Mouse (Mus musculus): ENCODE results near the gene Kazn. TPM values are rescaled to one million over a fixed set of nuclear protein-coding genes. Genes with fewer than 3 reads are reported as not detected.

Kazn gene
- total RNA-seq, 2 experiments from 2014 or later: 7.5 to 7.7 TPM

DNA sequence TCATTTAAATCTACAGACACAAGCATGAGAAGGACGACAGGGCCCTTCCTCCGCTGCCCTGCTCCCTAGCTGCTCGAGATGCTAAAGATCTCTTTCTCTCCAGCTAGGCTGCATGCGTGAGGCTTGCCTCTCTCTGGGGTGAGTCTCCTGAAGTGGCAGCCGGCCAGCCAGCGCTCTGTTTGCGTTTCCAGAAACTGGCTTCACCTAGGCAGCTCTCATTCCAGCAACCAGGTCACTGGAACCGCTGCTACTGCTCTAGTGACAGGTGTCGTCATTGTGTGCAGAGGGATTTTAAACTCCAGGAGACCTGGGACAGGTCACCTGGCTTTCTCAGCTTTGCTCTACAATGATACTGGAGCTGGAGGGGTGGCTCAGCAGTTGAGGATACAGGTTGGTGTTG lies 76.5 kb downstream of the Kazn start:
- no peak for DNase-seq

DNA sequence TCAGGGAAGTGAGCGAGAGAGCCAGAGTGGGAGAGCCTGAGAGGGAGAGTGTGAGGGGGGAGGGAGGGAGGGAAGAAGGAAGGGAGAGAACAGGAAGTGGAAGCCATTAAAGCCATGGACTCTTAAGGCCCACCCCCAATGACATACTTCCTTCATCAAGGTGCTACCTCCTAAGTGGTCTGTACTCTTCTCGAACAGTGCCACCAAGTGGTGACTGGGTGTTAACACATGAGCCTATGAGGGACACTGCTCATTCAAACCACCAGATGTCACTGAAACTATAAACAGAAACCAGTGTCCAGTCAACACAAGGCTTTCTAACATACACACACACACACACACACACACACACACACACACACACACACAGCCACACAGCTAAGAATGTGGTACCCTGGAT lies 77.1 kb downstream of the Kazn start:
- DNase-seq: no peak

DNA sequence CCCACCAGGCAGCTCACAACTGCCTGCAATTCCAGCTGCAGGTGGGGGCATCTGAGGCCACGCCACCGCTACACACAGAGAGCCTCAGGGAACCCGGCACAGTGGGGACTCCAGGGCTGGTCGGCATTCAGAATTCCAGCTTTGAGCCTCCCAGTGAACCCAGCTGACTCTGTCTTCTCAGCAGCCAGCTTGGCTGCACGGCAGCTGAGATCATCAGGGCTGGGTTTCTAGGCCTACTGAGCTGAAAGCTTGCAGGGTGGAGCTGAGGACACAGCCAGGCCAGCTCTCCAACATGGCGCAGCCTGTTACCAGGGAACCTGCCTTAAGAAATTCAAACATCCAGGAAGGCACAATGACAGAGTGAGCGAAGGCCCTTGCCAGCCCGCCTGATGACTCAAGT lies 79.2 kb downstream of the Kazn start:
- peak; percentile 62 for DNase-seq

DNA sequence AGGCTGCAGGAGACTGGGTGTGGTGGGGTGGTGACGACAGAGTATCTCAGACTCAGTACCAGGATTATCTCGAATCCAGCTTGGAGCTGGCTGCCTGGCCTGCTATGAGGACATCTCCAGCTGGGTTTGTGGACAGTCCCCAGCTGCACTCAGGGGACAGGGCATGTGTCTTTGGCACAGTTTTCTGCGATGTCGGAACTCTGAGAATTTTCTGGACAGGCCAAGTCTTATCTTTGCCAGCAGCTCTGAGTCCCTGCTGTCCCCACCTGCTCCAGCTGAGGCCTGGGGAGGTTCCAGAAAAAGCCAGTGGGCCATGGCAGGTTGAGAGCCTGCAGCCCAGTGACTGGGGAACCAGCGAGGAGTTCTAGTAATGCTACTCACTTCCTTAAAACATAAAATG lies 82.7 kb downstream of the Kazn start:
- DNase-seq: peak; percentile 69

DNA sequence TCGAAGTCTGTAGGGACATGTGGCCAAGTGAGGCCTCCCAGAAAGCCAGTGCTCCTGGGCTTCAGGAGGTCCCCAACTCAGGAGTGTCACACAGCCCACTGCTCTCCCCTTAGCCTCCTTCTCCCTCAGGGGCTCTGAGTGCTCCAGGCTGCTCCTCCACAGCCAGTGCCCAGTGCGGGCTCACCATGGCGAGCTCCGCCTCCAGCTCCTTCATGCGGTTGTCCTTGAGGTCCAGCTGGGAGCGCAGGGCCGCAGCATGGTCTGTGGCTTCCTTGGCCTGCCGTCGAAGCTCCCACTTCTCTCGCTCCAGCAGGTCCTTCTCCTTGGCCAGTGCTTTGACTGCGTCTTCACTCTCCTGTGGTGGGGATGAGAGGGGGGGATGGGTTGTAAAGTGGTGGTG lies 85.0 kb downstream of the Kazn start:
- no peak for DNase-seq

DNA sequence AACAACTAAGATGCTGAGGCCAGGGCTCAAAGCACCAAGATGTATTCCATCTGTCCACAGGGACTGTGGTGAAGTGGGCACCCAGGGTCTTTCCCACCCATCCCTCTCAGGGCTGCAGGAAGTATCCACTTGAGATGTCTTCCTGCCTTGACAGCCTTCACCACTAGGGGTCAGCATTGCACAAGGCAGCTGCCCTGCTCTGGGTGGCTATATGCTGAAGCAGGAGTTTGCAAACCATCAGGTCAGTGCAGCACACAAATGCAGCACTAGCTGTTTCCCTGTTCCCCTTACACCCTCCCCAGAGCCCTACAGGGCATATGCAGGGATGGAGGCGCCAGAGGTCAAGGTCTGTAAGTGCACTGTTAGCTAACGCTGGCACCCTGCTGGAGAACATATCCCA lies 85.7 kb downstream of the Kazn start:
- DNase-seq: peak; percentile 94

DNA sequence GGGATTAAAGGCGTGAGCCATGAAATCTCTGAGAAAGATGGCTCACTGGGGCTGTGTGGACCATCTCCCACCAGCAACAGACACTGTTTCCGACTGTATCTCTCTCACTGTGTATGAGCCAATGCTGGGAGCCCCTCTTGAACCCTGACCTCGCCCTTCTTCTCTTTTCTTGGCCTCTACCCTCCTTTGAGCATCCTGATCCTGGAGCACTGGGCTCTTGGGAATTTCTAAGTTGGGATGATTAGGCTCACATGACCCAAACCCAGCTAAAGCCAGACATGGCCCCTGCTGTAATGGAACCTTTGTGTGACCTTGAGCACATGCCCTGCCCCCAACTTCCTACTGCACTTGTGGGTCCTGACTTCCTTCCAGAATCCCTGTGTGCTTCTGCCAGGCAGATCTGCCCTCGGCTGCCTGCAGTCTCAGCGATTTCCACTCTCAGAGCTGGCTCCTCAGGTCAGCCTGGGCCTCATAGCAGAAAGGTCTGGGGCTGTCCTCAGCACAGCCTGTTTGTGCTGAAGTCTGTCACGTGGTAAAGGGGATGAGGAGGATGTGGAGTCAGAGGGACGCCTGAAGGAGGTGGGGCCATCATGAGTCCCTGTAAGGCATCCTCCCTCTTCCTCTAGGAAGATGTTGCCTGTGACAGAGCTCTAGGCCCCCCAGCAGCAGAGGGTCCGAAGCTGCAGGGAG lies 86.3 kb downstream of the Kazn start:
- DNase-seq: no peak

DNA sequence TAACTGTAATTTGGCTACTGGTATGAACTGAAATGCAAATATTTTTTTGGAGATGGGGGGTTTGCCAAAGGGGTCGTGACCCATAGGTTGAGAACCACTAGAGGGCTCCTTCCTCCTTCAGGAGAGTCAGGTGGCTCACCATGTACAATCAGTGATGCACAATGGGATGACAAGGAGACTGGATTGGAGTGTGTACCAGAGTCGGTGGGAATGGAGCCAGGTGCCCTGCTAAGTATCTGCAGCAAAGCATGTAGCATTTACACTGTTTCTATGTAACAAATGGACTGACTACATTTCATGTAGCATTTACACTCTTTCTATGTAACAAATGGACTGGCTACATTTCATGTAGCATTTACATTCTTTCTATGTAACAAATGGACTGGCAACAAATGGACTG lies 89.1 kb downstream of the Kazn start:
- no peak for DNase-seq

DNA sequence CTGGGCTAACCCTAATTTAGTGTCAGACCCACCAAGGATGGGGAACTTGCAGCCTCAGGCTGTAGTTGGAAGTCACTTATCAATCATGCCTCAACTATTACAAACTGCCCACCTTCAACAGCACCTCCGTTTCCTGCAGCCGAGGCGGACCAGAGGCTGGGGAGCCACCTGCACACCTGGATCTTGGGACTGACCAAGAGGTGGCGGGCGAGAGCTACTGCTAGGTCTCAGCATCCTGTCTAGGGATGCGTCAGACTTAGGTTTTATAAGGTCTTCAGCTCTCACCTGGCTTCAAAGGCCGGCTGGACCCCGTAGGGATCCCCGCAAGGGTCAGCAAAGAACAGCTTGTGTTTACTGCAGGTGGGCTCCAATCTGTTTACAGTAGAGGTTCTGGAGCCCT lies 90.0 kb downstream of the Kazn start:
- DNase-seq: no peak

DNA sequence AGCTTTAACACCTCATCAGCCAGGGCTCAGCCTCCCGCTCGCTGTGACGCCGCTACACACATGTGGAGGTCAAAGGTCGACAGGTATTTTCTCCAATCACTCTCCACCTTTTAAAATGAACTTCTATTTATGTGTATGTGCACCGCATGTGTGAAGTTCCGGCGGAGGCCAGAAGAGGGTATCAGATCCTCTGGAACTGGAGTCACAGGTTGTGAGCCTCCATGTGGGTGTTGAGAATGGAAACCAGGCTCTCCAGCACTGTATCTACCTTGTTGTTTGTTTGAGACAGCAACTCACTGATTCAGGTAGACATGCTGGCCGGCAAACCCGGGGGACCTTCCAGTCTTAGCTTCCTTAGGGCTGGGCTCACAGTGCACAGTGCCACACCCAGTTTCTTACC lies 91.5 kb downstream of the Kazn start:
- no peak for DNase-seq

DNA sequence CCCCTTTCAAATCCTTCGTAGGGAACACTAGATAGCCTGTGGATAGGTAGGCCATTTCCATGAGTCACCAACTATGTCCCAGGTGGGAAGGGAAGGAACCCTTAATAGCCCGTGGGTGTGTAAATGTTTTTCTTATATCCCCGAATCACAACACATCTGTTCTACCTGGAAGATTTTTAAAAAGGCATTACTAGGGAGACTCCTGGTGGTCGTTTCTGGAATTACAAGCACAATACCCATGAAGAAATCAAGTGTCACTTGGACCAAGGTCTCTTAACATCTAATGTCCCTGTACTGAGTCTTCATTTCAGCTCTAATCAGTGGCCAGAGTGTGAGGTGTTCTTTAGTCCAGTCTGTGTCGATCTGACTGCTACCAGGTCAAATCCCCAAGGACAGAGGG lies 95.1 kb downstream of the Kazn start:
- peak; percentile 62 for DNase-seq

DNA sequence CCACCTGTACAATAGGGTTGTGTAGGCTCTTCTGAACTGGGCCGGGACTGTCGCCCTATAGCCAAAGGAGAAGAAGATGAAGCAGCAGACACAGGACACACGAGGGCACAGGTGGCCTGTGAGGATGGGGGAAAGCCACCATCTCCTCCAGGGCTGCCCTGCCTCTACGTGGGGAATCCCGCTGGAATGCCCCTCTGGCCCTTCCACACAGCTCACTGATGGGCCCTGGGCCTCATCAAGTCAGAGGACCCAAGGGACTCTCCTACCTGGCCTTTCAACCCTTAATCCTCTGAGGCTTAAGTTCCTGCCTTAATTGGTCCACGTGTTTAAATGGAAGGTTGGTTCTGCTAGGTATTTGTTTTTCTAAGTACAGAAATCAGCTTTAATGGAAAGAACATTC lies 95.9 kb downstream of the Kazn start:
- DNase-seq: no peak

DNA sequence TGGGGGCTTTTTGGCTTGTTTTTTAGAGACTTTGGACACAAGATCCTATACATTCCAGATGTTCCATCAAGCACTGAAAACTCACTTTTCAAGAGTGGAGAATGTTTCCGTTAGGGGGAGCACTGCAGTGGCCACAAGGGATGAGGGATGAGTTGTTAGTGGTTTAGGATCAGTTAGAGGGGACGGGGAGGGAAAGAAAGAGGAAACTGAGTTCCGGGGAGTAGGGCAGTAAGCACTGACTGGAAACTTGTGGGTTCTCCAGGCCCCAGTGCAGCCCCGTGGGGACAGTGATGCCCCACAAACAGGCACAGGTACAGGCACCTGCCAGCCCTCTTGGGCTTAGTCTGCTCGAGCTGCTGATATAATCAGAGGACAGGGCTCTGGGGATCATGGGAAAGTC lies 99.5 kb downstream of the Kazn start:
- DNase-seq: no peak

DNA sequence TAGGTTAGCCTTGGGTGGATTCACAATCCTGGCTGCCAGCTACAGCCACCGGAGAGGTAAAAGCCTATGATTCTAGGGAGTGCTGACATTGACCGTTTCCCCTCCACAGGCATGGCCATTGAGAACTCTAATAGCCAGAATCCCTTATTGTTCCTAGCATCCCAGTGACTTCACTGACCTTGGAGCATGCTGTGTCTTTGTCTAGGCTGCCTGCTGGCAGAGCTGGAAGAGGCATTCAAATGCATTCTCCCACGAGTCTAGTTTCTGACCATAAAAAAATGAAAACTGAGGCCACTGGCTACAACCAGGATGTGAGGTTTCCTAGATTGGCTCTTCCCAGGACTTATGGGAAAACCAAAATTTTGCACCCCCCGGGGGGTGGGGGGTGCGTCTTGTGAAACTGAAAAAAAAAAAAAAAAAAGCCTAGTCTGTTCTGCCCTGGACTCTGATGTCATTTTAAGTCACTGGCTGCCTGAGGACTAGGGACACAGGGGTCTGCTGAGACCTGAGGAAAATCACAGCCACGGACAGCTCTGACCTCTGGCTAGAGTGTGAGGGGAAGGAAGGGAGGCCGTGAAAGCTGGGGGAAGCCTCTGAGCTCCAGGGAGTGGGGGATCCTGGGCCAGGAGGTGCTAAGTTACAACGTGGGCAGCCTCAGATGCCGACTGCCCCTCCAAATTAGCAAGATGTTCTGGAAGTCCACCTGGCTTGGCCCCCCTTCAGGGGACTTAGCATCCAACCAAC lies 100.7 kb downstream of the Kazn start:
- no peak for DNase-seq

DNA sequence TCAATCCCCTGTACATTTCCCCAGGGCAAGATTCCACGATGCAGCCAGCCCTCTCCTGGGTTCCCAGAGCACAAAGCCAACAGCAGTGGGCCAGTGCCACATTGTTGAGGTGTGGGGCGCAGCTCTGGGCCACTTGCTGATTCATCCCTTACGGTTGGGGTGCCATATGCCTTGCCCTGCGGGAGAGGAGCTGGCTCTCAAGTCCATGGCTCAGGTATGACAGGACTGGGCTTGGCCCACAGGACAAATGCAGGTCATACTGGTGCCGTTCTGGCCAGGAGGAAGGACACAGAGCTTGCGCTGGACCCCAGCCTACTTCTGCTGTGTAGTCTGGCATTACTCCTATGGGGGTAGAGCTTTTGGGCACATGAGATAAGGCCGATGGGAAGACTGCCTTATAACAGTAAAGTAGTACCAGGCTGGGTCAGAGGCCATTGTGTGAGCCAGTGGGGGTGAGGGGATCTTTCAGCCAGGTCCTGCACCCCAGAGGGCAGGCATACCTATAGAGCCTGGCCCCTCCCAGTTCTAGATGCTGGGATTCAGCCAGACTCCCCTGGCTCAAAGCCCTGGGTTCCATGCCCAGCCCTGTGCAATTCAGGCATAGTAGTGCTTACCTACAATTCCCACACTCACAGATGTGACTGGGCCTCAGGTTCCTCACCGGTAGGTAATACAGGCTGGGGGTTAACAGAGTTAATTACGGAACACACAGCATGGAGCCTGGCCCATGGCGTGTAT lies 102.3 kb downstream of the Kazn start:
- no peak for DNase-seq

DNA sequence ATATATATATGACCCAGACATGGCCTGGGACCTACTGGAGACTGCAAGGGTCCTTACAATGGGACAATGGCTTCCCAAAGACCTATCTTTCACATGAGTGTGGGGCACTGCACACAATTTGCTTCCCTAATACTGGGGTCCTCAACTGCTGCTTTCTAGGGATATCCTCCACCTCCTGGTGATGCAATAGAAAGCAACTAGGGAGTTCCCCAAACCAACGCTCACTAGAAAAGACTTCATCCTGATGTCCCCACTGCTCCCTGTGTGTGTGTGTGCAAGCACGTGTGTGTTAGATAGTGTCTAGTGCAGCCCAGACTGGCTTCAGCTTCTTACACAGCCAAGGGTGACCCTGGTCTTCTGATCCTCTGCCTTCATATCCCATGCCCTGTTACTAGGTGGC lies 103.7 kb downstream of the Kazn start:
- no peak for DNase-seq

DNA sequence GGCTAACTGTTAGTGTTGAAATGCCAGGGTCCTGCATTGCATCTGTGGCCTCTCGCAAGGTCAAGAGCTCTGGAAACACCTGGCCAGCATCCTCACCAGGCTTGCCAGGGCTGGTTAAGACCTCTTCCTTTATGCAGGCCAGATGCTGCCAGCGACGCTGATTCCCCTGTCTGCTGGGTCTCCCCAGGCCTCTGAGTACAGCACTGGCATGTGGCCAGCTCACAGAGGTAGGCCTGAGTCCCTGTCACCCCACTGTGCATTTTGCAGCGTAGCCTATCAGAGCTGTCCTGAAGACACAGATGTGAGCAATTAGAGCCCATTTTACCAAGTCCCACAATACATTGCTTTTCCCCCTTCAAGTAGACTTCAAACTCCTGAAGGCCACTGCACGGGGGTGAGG lies 109.0 kb downstream of the Kazn start:
- no peak for DNase-seq

DNA sequence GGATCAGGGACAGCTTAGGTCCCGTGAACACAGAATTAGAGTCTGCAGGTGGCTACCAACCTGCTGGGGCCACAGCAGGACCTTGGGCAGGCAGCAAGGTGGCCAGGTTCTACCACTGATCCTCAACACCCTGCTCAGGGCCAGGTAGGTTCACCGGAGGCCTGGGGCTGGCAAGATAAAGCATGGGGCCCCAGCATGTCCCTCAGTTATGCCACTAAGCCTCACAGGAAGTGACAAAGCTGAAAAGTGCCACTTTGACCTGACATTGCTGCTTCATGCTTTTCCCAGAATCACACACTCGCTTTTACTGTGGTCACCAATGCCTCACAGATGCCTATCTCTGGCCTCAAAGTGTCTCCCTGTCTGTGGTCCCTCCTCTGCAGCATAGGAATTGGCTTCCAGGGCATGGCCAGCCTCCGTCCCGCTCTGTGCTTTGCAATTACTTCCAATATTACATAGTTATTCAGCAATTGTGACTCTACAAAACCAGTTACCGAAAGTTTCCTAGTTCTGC lies 111.9 kb downstream of the Kazn start:
- DNase-seq: no peak

DNA sequence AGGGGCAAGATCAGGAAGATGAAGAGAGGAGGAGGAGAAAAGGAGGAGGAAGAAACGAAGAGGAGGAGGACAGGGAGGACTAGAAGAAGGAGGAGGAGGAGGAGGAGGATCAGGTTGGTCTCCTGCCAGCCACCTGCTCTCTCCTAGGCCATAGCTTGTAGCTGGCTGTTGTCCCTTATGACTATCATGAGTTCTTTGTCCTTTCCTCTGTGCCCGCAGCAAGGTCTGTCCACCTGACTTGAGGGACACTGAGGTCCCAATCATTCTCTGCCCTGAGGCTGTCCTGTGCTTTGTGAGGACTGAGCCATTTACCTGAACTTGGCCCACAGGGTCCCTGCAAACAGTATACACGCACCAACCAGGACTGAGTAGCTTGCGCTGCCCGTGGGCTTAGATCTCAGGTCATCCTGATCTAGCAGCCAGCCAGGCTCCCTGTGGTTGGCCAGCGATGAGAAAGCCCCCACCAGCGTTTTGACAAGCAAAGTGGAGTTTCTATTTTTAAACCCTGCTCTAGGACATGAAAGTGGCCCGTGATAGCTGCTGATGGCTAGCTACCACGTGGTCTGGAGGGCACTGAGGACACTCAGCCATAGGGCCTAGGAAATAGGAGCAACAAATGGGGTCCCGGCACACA lies 112.4 kb downstream of the Kazn start:
- peak; percentile 74 for DNase-seq

DNA sequence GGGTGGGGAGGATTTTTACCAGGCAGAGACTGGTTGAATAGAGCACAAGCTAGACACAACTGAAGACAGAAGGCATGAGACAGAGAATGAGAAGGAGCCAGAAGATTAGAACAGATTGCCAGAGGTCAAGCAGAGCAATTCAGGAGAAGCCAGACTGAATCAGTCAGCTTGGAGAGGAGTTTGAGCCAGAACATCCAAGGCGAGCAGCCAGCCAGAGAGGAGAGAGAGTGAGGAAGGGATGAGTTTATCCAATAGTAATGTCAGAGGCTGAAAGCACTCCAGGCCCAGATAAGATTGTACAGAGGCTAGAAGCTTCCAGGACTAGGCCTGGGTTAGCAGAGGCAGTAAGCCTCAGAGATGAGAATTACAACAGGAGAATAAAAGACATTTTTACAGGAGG lies 118.0 kb downstream of the Kazn start:
- DNase-seq: no peak

DNA sequence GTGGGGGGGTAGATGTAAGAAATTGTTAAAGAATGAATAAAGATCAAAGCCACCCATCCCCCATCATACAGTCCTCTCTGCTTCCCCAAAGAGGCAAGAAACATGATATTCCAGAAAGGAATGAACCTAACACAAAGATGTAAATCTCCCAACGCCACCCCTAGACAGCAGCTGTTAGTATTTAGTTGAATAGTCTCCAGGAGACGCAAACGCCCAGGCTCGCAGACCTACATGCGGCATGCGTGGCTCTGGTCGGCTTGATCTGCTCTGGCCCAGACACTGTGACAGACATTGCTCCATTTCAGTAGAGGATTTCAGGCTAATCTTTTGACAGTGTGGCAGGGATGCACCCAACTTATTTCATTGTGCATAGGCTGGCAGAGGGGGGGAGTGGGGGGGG lies 120.7 kb downstream of the Kazn start:
- DNase-seq: no peak

DNA sequence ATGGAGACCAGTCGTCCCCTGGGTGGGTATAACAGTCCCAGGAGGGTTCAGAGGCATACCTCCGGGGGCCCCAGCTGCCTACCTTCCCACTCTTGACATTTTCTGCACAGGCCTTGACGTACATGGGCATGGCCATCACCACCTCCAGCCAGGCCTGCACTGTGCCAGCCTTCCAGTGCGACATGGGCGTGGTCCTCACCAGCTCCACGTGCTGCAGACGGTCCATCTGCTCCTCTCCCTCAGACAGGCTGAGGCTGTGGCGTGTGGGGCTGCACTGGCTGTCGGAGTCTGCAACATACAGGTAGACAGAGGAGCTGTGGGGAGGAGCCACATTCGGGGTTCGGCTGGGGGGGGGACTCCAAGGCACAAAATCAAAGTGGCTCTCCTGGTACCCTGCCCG lies 121.2 kb downstream of the Kazn start:
- no peak for DNase-seq

DNA sequence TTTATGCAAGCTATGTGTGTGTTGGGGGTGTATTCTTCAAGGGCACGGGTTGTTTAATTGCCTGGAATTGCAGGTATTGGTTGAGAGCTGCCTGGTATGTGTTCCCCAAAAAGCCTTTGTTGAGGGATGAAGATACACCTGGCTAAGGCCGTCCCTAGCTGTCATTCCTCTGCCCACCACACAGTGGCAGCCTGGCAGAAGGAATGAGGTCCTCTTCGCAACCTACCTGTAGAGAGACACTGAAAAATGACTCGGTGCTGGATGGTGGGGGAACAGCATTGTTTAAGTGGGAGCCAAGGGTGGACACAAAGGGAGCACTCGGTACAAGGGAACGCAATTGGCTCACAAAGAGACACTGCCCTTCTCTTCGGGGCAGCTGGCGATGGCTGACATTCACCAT lies 125.9 kb downstream of the Kazn start:
- DNase-seq: peak; percentile 64
